Mouse (Mus musculus) CD4-positive, CD25-positive, alpha-beta regulatory T cell, adult 2 months (primary cell): Measurements from ENCODE around the gene Zfp385b.

Experiments
- DNase-seq: peaks from one replicate; pipeline ENCODE4 v3.0.0-alpha.2; 2012; ENCODE audit warnings: low read depth, low spot score

Gene Zfp385b

DNA sequence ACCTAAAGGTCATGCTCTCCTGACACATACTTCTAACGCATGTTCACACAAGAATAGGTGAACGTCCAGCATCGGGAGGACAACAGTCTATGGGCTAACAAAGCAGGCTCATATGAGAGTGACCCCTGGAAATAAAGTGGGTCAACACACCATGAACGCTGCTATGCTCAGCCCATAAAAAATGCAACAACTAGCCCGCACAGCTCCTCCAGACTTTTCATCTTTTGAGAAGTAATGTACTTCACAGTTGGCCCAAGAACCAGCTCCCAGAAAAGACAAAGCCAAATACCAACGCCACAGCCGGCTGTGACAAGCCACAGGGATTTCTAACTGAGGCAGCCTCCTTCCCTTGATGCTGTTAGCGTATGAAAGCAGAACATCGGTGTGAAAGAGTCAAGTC, 112.3 kb downstream of the Zfp385b start:
- no peak for DNase-seq

DNA sequence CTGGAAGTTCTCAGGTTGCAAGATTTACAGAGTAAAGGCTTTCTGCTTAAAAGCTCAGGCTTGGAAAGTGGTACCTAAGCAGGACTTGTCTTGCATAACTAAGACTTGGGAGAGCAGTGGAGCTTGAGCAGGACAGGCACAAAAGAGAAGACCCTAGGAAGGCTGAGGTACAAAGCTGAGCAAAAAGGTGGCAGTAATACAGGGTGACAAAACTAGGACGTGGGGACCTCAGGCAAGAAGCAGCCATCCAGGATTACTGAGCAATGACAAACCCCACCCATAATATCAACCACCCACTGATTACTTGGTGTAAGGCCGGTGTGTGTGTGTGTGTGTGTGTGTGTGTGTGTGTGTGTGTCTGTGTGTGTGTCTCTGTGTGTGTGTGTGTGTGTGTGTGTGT, 114.0 kb downstream of the Zfp385b start:
- no peak for DNase-seq

DNA sequence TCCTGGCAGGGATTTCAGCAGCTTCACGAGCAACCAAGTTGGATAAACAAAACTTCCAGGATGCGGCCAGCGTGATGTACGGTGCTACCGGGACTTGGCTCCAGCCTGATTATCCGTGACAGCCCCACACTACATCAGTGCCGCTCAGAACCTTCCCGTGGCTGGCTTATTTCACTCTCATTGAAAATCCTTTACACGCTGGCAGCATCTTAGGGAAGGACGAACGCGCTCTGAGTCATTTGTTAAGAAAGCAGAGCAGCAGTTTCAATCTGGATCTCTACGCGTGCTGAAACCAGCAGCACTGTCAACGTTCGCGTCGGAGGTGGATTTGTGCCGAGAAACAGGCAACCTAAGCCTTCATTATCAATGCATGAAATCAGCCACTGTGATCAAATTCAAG, 116.4 kb downstream of the Zfp385b start:
- no peak for DNase-seq

DNA sequence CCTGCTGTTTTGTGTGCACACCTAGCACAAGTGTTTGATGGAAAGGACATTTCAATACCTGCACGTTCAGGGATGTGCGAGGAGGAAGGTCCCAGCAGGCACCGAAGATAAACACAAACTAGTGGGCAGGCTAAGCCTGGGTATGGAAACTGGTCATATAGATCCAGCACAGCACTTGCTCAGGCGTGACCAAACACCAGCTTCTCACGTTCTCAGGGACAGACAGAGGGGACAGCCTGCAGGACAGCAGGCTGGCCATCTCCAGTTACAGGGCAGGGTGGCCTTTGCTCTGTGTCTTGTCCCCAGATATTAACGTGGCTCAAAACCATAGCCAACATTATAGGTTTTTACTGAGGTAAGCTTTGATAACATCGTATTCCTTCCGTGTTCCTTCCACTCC, 128.3 kb downstream of the Zfp385b start:
- DNase-seq, result no peak

DNA sequence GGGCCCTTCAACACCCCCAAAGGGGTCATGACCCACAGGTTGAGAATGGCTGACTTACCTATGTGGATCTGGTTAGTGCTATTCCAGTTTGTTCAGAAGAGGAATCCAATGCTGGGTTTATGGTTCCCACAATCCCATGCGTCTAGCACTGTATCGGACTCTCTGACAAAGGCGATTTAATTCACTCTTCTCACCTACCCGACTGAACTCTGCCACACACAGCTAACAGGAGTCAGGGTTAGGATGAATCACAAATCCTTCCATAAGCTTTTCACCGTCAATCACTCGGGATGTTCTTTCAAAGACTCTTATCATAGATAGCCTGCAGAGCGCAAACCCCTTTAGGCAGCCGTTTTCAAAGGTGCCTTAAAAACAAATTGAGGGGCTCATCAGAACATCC, 129.1 kb downstream of the Zfp385b start:
- no peak for DNase-seq

DNA sequence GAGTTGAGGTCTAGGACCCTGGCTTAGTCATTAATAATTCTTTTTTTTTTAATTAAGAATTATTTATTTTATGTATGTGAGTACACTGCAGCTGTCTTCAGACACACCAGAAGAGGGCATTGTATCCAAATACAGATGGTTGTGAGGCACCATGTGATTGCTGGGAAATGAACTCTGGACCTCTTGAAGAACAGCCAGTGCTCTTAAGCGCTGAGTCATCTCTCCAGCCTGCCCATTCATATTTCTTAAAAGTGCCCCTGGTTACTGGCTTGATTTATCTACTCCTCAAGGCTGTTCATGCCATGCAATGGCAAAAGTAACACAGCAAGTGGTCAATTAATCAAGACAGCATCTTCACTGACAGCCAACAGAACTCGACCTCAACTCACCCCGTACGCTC, 130.8 kb downstream of the Zfp385b start:
- DNase-seq, result no peak

DNA sequence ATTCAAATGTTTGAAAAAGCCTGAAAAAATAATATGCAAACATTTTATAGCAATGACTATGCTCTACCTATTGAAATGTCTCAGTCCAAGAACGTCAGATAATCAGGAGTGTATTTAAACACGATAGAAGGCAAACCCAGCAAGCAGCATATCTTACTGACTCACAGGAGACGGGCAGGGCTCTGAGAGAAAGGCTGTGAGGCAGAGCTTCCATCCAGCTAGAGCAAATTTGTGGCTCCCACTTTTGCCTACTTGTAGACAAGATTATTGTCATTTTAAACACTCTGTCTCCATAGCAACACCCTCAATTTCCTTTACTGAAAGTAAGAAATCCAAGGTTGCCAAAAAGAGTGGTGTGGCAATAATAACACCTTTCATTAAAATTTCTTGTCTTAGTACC, 135.4 kb downstream of the Zfp385b start:
- DNase-seq, result no peak

DNA sequence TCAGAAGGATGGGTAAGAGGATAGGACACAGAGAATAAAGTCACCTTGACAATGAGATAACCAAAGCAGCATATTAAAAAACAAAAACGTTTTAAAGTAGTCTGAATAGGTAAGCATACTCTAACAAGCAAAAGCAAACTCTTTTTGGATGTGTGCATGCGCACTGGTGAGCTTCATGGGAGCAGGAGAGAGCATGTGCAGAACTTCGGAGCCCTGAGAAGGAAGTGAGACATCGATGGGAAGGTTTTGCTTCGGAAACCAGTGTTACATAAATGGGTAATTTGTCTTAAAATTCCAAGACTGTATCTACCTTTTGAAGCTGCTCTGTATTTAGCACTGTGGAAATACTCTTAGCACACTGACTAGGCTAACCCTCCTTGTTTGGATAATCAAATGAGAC, 137.2 kb downstream of the Zfp385b start:
- DNase-seq, result no peak

DNA sequence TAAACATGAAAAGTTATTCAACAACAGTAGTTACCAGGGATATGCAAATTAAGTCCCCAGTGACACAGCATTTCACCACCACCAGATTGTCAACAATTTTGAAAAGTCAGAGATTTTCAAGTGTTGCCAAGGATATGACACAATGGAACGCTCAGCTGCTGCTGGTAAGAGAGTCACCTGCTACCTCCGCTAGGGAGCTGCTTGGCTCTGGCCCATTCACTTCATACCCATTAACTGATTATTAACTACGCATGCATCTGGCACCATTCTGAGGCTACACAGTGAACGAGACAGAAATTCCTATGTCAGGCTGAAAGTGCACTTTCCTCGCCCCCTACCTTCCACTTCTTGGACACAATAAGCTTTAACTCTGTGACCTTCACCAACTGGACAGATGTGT, 137.7 kb downstream of the Zfp385b start:
- DNase-seq, result no peak

- no peak for DNase-seq
Measured at GRCm38 (mm10) chr2:77673770-77674169, 145.7 kb downstream of the Zfp385b start.

DNA sequence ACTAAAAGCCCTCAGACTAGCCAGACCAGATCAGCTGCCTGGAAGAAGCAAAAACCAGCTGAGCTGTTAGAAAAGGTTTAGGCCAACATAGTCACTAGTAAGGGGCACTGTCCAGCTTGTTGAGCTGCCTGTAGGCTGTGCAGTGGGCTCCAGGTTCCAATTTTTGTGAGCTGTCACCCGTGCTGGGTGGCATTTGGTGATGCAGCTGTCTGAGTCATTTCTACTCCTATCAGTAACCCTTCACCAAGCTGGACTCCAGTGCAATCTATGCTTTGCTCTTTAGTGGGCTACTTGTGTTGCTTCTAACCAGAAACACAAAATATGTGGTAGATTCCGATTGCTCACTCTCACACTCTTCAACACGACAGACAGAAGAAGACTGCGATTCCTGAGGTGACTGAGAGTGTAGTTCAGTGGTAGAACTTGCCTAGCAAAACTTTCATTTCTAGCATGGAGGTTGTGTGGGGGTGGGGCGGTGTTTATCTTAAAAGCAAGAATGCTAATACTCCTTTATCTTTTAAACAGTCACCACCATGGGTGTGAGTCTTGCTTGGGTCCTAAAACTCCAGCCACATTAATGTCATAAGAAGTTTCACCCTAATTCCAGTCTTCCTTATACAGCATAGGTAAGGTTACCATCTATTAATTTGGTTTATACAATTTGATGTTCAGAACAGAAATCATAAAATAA, 147.1 kb downstream of the Zfp385b start:
- DNase-seq, result no peak

- no peak for DNase-seq
Measured at GRCm38 (mm10) chr2:77662171-77662570, 157.3 kb downstream of the Zfp385b start.

DNA sequence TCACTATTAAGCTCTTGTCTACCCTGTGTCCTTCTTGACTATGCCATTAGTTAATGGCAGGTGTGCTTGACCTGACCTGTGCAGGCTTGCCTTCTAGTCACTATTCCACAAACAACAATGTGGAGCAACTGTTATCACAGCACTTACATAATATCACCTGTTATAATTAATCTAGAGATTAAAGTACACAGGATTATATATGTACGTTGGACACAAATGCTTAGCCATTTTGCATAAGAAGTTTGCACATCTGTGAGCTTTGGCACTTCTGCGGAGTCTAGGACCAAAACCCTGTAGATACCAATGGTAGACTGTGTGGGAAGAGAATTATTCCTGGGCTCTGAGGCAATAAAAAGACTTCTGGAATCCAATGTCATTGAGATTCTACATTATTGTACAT, 165.8 kb downstream of the Zfp385b start:
- DNase-seq, result no peak

GRCm38 (mm10) chr2:77641521-77642170, 177.8 kb downstream of the Zfp385b start:
- DNase-seq, result no peak

DNA sequence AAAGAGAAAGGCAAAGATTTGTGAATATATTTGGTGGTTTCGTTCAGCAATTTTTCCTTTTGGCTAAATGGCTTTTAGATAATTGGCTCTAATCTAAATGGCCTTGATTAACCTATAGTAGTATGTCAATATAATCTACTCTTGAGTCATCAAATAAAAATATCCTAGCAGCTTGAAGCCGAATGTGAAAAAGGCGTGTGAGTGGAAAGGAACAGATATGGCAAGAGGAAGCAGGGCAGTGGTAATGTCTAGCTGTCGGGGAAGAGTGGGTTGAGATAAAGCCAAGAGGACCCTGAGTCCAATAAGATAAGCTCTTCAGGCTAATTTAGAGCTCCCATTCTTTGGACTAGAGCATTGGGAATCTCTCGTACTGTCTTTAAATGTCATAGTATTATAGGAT, 179.4 kb downstream of the Zfp385b start:
- no peak for DNase-seq

- DNase-seq, result no peak
Measured at GRCm38 (mm10) chr2:77631606-77632005, 187.8 kb downstream of the Zfp385b start.

DNA sequence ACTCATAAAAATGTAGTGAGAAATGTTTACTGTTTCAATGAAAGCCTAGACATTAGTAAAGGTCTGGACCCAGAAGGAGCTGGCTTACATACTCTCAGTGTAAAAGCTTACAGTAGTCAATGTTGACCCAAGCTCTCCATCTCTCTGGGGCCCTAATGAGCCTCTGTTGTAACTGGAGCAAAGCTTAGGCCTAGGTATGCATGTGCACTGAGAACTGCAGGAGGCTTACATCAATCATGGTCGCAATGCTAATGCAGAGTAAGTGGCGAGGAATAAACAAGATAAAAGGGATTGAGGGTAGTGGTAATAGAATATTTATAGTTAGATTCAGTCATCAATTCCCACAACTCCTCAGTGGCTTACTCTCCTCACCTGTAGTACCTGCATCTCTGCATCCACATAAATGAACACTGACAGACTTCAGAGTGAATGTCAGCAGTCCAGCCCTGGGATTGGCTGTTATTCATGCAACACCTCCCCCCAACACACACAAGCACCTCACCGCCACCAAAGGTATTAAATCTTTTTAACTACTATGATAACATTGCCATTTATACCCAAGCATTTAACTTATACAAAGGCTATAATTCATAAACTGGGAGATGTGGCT, 191.7 kb downstream of the Zfp385b start:
- DNase-seq, result no peak

DNA sequence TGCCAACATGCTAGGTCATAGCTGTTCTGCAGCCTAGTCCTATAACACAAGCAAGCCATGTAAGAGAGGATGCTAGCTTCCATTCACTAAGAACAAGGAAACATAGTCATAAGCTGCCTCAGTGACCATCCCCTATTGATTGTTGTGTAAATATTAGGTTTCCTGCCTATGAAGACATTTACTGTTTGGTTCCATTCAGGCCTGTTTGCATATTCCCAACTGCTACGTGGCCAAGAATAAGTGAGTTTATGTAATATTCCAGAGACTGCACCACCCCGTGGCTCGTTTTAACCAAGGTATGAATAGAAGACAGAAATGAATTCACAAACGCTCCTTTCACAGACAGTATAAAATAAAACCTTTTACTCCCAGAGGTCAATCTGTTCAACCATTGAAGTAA, 200.8 kb downstream of the Zfp385b start:
- no peak for DNase-seq

DNA sequence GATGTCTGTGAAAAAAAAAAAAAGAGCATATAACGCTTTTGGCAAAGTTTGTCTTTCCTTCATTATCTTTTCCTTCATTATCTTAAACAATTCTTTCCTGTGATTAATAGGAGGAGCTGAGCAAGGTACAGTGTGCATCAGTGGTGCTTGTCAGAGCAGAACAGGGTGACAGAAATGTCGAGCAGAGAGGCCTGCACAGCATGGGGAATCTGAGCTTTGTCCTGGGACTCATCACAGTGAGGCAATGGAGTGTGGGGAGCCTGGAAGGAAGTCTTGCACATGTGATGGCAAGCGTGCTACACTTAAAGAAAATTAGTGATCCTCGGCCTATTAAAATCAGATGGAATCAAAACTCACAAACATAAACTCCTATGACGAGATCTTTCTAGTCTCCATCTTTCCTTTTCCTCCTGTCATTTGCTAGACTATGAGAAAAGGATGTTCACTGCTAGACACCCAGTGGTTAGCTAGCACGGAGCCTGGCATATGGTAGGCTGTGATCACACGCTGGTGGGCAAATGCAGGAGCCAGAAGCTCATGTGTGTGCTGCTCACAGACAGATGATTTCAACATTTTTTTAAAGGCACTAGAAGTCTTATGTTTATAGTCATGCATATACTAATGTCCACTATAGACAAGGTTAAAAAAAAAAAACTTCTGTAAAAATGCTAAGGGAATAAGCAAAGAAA, 209.0 kb downstream of the Zfp385b start:
- no peak for DNase-seq

GRCm38 (mm10) chr2:77609452-77609851, 210.0 kb downstream of the Zfp385b start:
- no peak for DNase-seq

- no peak for DNase-seq
Measured at GRCm38 (mm10) chr2:77608666-77609065, 210.8 kb downstream of the Zfp385b start.

DNA sequence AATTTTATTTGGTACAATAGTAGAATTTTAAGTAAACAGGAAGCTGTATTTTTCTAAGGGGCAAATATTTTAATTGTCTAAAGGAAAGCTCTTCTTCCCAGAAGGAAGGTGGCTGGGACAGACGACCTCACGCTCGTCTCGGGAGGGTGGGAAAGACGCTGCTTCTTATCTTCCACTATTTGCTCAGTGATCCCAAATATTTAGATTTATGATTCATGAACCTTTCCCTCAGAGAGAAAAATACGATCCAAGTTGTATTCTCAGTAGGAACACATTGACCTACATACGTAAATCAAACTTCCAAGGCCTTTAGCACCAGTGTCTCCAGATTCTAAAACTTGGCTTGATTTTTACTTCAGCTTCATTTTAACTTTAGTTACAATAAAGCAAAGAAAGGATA, 226.0 kb downstream of the Zfp385b start:
- DNase-seq, result no peak

DNA sequence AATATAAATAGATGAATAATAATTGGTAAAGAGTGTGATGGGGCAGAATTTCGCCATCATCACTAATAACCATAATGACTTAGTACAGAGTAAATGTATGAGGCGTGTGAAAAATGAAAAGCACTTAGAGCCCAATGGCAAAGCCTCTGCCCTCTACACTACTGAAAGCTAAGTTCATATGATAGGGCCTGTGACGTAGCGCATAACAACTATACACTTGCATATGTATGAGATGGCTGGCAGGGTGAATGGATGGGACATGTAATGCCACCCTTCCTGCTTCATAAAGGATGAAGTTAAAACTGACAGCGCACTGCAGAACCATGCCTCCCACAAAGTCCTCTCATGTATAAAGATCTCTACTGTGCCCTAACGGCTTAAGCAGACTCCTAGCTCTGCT, 226.9 kb downstream of the Zfp385b start:
- no peak for DNase-seq
